Mouse (Mus musculus): ENCODE results near the gene Agap2.

GRCm38 (mm10) chr10:127069281-127070189 is 5.5 kb upstream of the Agap2 start:
- no peak for TF ChIP-seq CTCF (IDR thresholded peaks at IDR 0.05; ENCODE audit: borderline replicate concordance, extremely low read depth, insufficient read depth, insufficient read length)
- TF ChIP-seq POLR2A (IDR thresholded peaks at IDR 0.05; ENCODE audit: borderline replicate concordance, extremely low read depth, insufficient read depth, insufficient read length, poor library complexity, severe bottlenecking), result no peak

Data from brain, embryonic 14.5 days (tissue).